ENCODE assay signal across 24 mouse cellular contexts in the genomic region with DNA sequence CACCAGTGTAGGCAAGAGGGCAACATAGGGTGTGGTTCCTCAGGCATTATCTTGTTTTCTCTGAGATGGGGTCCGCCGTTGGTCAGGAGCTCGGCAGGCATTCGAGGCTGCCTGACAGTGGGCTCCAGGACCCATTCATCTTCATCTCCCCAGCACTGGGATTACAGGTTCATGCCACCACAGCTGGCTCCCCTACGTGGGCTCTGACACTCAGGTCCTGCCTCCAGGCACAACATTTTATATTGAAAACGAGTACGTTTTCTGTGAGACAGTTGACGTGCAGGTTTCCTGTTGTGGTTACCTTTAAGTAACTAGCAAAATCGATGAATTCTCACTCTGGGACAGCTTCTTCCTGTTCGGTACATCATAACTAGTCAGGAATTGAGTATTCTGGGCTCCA.
DNase-seq lines count a peak whose midpoint lies in the region; ATAC-seq and TF ChIP-seq lines count a peak whose summit lies in the region.
"Had no signal": no experiment of that assay in that cellular context is flagged by ENCODE, and none has a peak within 500 bp of the region (broad histone marks: within the 10 kb centered on the region; RNA-seq: fewer than 3 reads in every experiment).

No protein-coding gene starts in this region.

- DNase-seq in thymus, postnatal 0 days (ENCODE audit: low spot score): peak; percentile 2
- DNase-seq in thymus, adult 2 months: no peak
- DNase-seq in CD8-positive naive resting alpha-beta T cell, adult 2 months (ENCODE audit: low read depth in 2 of 2, low spot score in 2 of 2): peak; percentile 6 to 24
- peak; percentile 39 for DNase-seq in T-cell, adult 2 months (ENCODE audit: low spot score)
- no peak for DNase-seq in layer of hippocampus, postnatal 10 days (ENCODE audit: low spot score in 2 of 2)
- no peak for DNase-seq in layer of hippocampus, postnatal 14 days (ENCODE audit: low spot score in 2 of 2)
- DNase-seq: adrenal gland, adult 2 months; adrenal gland, adult 8-10 months; adrenal gland, postnatal 10 days; adrenal gland, postnatal 14 days; adrenal gland, postnatal 25 days; adrenal gland, postnatal 36 days; B cell, adult 2 months; cerebellum, adult 11 months; cerebellum, adult 11-12 months; cerebellum, adult 18-20 months; cerebellum, adult 2 months had no signal

- no peak overlapping the region for H3K4me3 ChIP-seq in thymus, adult 2 months (ENCODE audit: control insufficient read depth, insufficient read depth, low read length)
- H3K4me3 ChIP-seq in heart, embryonic 12.5 days: no peak overlapping the region

- peak; percentile 72 to 86 for ATAC-seq in hematopoietic stem cell, adult 5-6 weeks (replicated peaks in 1 of 2; ENCODE audit: insufficient read depth in 1 of 2, low FRiP score in 2 of 2, low TSS enrichment in 1 of 2, low read depth in 1 of 2, poor library complexity in 2 of 2, severe bottlenecking in 2 of 2)
- no peak for ATAC-seq in heart, embryonic 12.5 days (ENCODE audit: insufficient number of reproducible peaks, low FRiP score)
- ATAC-seq: activated CD4-positive, CD25-positive, alpha-beta regulatory T cell, adult 4 months; CD4-positive, CD25-positive, alpha-beta regulatory T cell, adult 4 months; Patski had no signal

- 25% methylated on average over 10 of the region's 10 CpGs for WGBS in thymus, adult 2 months
- 79% methylated on average over 10 of the region's 10 CpGs for WGBS in heart, embryonic 12.5 days

- no peak for TF ChIP-seq CTCF in thymus, adult 2 months (IDR thresholded peaks at IDR 0.05; ENCODE audit: borderline replicate concordance, control insufficient read depth, extremely low read depth, insufficient read depth, low read length, poor library complexity)

- no peak overlapping the region for H3K9ac ChIP-seq in heart, embryonic 12.5 days

- TF ChIP-seq POLR2A in thymus, adult 2 months (IDR thresholded peaks at IDR 0.05; ENCODE audit: control insufficient read depth, extremely low read depth, insufficient read depth, low read length, poor library complexity): no peak

- no peaks in the 10 kb centered on the region for H3K4me1 ChIP-seq in thymus, adult 2 months (replicated peaks; ENCODE audit: control insufficient read depth, insufficient read depth, low read length)
- peaks cover 19% of the 10 kb centered on the region for H3K4me1 ChIP-seq in heart, embryonic 12.5 days (replicated peaks)

- H3K36me3 ChIP-seq in thymus, adult 2 months (ENCODE audit: control insufficient read depth, insufficient read depth, low read length): no peaks in the 10 kb centered on the region
- H3K36me3 ChIP-seq in heart, embryonic 12.5 days: no peaks in the 10 kb centered on the region
- H3K36me3 ChIP-seq: G1E had no signal

- H3K27ac ChIP-seq in thymus, adult 2 months (ENCODE audit: control insufficient read depth, insufficient read depth, low read length): no peak overlapping the region
- no peak overlapping the region for H3K27ac ChIP-seq in heart, embryonic 12.5 days (ENCODE audit: poor library complexity, severe bottlenecking)

- H3K9me3 ChIP-seq in heart, embryonic 12.5 days (replicated peaks): no peaks in the 10 kb centered on the region
- H3K9me3 ChIP-seq: G1E had no signal

- no peak overlapping the region for H3K4me2 ChIP-seq in heart, embryonic 12.5 days

- H3K27me3 ChIP-seq in thymus, adult 2 months (ENCODE audit: control insufficient read depth, insufficient read depth, low read length): no peaks in the 10 kb centered on the region
- no peaks in the 10 kb centered on the region for H3K27me3 ChIP-seq in heart, embryonic 12.5 days (replicated peaks)
- H3K27me3 ChIP-seq: CH12.LX, Patski had no signal

Comparison
In these comparisons a context has a peak if more than half of its experiments do, and no peak if none do; other contexts are left out.
1. DNase-seq: peak in thymus, postnatal 0 days (single experiment), CD8-positive naive resting alpha-beta T cell, adult 2 months (2 of 2) and T-cell, adult 2 months (single experiment); none in thymus, adult 2 months (single experiment), layer of hippocampus, postnatal 10 days (0 of 2) and layer of hippocampus, postnatal 14 days (0 of 2).